Mouse (Mus musculus) limb, embryonic 14.5 days (tissue): Measurements from ENCODE around the gene Ppp6r2. TPM values are rescaled to one million over a fixed set of nuclear protein-coding genes. Genes with fewer than 3 reads are reported as not detected.

Source experiments
- ATAC-seq: fragments of 200-750 bp; cut with Nextera tagmentation; 2 replicates; pipeline ENCODE4 v1.8.0; 2017; ENCODE audit warnings: low read depth, moderate number of reproducible peaks, moderate TSS enrichment; ENCODE audit not compliant: low FRiP score
- DNase-seq: peaks from one replicate; pipeline ENCODE4 v3.0.0-alpha.2; 2015; ENCODE audit warnings: low spot score
- H3K27ac ChIP-seq: fragments of 300-500 bp; sonication (generic); replicated peaks from 2 replicates; pipeline ENCODE4 v1.5.1; 2014; ENCODE audit warnings: low read depth, mild to moderate bottlenecking, low read length, moderate library complexity, mixed read lengths
- H3K27me3 ChIP-seq: fragments of 300-500 bp; sonication (generic); 2 replicates; pipeline ENCODE4 v1.6.1; 2014; ENCODE audit warnings: low read length, mixed read lengths; ENCODE audit not compliant: control insufficient read depth, insufficient read depth
- H3K36me3 ChIP-seq: fragments of 300-500 bp; sonication (generic); 2 replicates; pipeline ENCODE4 v1.6.1; 2014; ENCODE audit warnings: mild to moderate bottlenecking, low read length, moderate library complexity, mixed read lengths; ENCODE audit not compliant: control insufficient read depth, insufficient read depth
- H3K4me1 ChIP-seq: fragments of 300-500 bp; sonication (generic); 2 replicates; pipeline ENCODE4 v1.6.1; 2014; ENCODE audit warnings: antibody characterized with exemption, low read length, mixed read lengths; ENCODE audit not compliant: control insufficient read depth, insufficient read depth
- H3K4me2 ChIP-seq: fragments of 300-500 bp; sonication (generic); replicated peaks from 2 replicates; pipeline ENCODE4 v1.6.1; 2014; ENCODE audit warnings: low read depth, mild to moderate bottlenecking, low read length, moderate library complexity; ENCODE audit not compliant: severe bottlenecking
- H3K4me3 ChIP-seq: fragments of 300-500 bp; sonication (generic); replicated peaks from 2 replicates; pipeline ENCODE4 v1.5.1; 2014; ENCODE audit warnings: low read length
- H3K9ac ChIP-seq: fragments of 300-500 bp; sonication (generic); 2 replicates; pipeline ENCODE4 v1.6.1; 2014; ENCODE audit warnings: mild to moderate bottlenecking, low read depth, low read length, moderate library complexity; ENCODE audit not compliant: severe bottlenecking
- H3K9me3 ChIP-seq: fragments of 300-500 bp; sonication (generic); 2 replicates; pipeline ENCODE4 v1.6.1; 2016; ENCODE audit warnings: low read length; ENCODE audit not compliant: control insufficient read depth
- POLR2A ChIP-seq: fragments of 200-500 bp; IDR thresholded peaks from 2 replicates; pipeline ENCODE4 v1.8.0; 2012; ENCODE audit warnings: inconsistent platforms, mild to moderate bottlenecking, moderate library complexity, borderline replicate concordance; ENCODE audit not compliant: insufficient read depth, insufficient read length; ENCODE audit errors: extremely low read depth
- WGBS: fragments of 180-500 bp; shearing (Covaris S2); extraction: QIAGEN DNeasy Blood & Tissue Kit; methylation state at CpG from one replicate; pipeline ENCODE4 v1.1.7; 2014; 5-methylcytosine and 5-hydroxymethylcytosine counted together
- polyA plus RNA-seq, 2 experiments: library from polyadenylated mRNA; depleted of rRNA in 1 of 2; stranded (reverse) in 1 of 2; unstranded in 1 of 2; fragments of >200 nt; fragmentation: Nextera tagmentation in 1 of 2; extraction: Ambion mirVana in 1 of 2; gene quantifications; 2 replicates each; pipeline versions ENCODE4 v1.2.1 to v1.2.3; 2012 to 2014

Ppp6r2 gene
- polyA plus RNA-seq, 2 experiments = 28.3 to 71.5 TPM

GRCm38 (mm10) chr15:89315190-89315731 lies 103.9 kb downstream of the Ppp6r2 start, which contains the start of gene Sbf1:
Sbf1 (minus strand) TSS chr15:89315311.
- ATAC-seq (peak; percentile 100), DNase-seq (peak; percentile 97)
- H3K9ac ChIP-seq = peak within 1 kb of the TSS; percentile 83
- 1% methylated on average over 35 of the region's 37 CpGs for WGBS
- H3K9me3 ChIP-seq = no peaks in the 10 kb centered on the region
- H3K36me3 ChIP-seq = no peaks in the 10 kb centered on the region
- no peaks in the 10 kb centered on the region for H3K27me3 ChIP-seq
- H3K4me3 ChIP-seq = peak within 1 kb of the TSS; percentile 98
- H3K4me2 ChIP-seq = peak within 1 kb of the TSS; percentile 84
- 0 out of 2 replicates have a peak within 1 kb of the TSS, but pooled peaks have one; percentile 33 for H3K27ac ChIP-seq
- peak; percentile 77; the same call in 1 of the 2 replicates for TF ChIP-seq POLR2A
- H3K4me1 ChIP-seq = peaks cover 9% of the 10 kb centered on the region

- no peak overlapping the region for H3K27ac ChIP-seq
- H3K9me3 ChIP-seq = no peaks in the 10 kb centered on the region
- H3K4me3 ChIP-seq = no peak overlapping the region
Observed at GRCm38 (mm10) chr15:89316146-89316545, 104.8 kb downstream of the Ppp6r2 start.

GRCm38 (mm10) chr15:89321264-89321663 lies 109.9 kb downstream of the Ppp6r2 start:
- H3K27ac ChIP-seq = no peak overlapping the region
- 86% methylated on average over 8 of the region's 8 CpGs for WGBS
- no peaks in the 10 kb centered on the region for H3K36me3 ChIP-seq
- DNase-seq (no peak), ATAC-seq (no peak)
- no peaks in the 10 kb centered on the region for H3K9me3 ChIP-seq
- no peak for TF ChIP-seq POLR2A
- no peak overlapping the region for H3K4me2 ChIP-seq
- no peak overlapping the region for H3K4me3 ChIP-seq
- H3K9ac ChIP-seq = no peak overlapping the region
- H3K4me1 ChIP-seq = peaks cover 7% of the 10 kb centered on the region; the same call in 1 of the 2 replicates
- H3K27me3 ChIP-seq = no peaks in the 10 kb centered on the region

More at GRCm38 (mm10) chr15:89316146-89316545, 104.8 kb downstream of the Ppp6r2 start:
- DNase-seq (no peak), ATAC-seq (no peak)
- no peak overlapping the region for H3K4me2 ChIP-seq
- H3K4me1 ChIP-seq = peaks cover 9% of the 10 kb centered on the region
- no peaks in the 10 kb centered on the region for H3K27me3 ChIP-seq
- H3K36me3 ChIP-seq = no peaks in the 10 kb centered on the region
- H3K9ac ChIP-seq = no peak overlapping the region
- no peak for TF ChIP-seq POLR2A
- WGBS = 68% methylated on average over 11 of the region's 11 CpGs

GRCm38 (mm10) chr15:89322670-89323522 lies 111.5 kb downstream of the Ppp6r2 start, which contains the start of gene Adm2:
Adm2 (plus strand) TSS chr15:89322720.
- no peak for TF ChIP-seq POLR2A
- Histone ChIP-seq H3K4me2 (peak within 1 kb of the TSS; percentile 41), H3K4me3 (peak within 1 kb of the TSS; percentile 21), H3K9ac (peak within 1 kb of the TSS; percentile 29; the same call in 1 of the 2 replicates), H3K9me3 (no peaks in the 10 kb centered on the region), H3K36me3 (no peaks in the 10 kb centered on the region), H3K27me3 (no peaks in the 10 kb centered on the region), H3K27ac (no peak within 1 kb of the TSS), H3K4me1 (peaks cover 7% of the 10 kb centered on the region; the same call in 1 of the 2 replicates)
- ATAC-seq (no peak), DNase-seq (no peak)
- WGBS = 4% methylated on average over 26 of the region's 26 CpGs

- H3K9ac ChIP-seq = no peak overlapping the region
- ATAC-seq (no peak), DNase-seq (no peak)
- no peaks in the 10 kb centered on the region for H3K9me3 ChIP-seq
- H3K4me1 ChIP-seq = peaks cover 7% of the 10 kb centered on the region; the same call in 1 of the 2 replicates
- TF ChIP-seq POLR2A = no peak
- no peak overlapping the region for H3K27ac ChIP-seq
- H3K36me3 ChIP-seq = no peaks in the 10 kb centered on the region
- no peak overlapping the region for H3K4me2 ChIP-seq
- no peak overlapping the region for H3K4me3 ChIP-seq
- no peaks in the 10 kb centered on the region for H3K27me3 ChIP-seq
- 86% methylated on average over 4 of the region's 4 CpGs for WGBS
Observed at GRCm38 (mm10) chr15:89323656-89324055, 112.3 kb downstream of the Ppp6r2 start.
